Mouse (Mus musculus) heart, embryonic 15.5 days (tissue): ENCODE results near the gene Tmco4. TPM values are rescaled to one million over a fixed set of nuclear protein-coding genes. Genes with fewer than 3 reads are reported as not detected.

ENCODE experiments used
- ATAC-seq: fragments of 200-750 bp; cut with Nextera tagmentation; replicated peaks from 2 replicates; pipeline ENCODE4 v1.8.0; 2017; ENCODE audit warnings: low read depth, moderate TSS enrichment; ENCODE audit not compliant: insufficient number of reproducible peaks, insufficient read depth, low FRiP score
- H3K27ac ChIP-seq: fragments of 300-500 bp; sonication (generic); 2 replicates; pipeline ENCODE4 v1.5.1; 2015; ENCODE audit warnings: mild to moderate bottlenecking, inconsistent platforms
- H3K27me3 ChIP-seq: fragments of 300-500 bp; sonication (generic); 2 replicates; pipeline ENCODE4 v1.6.1; 2015; ENCODE audit warnings: inconsistent platforms
- H3K36me3 ChIP-seq: fragments of 300-500 bp; sonication (generic); 2 replicates; pipeline ENCODE4 v1.6.1; 2015; ENCODE audit warnings: mild to moderate bottlenecking, inconsistent platforms
- H3K4me1 ChIP-seq: fragments of 300-500 bp; sonication (generic); replicated peaks from 2 replicates; pipeline ENCODE4 v1.6.1; 2015; ENCODE audit warnings: inconsistent platforms
- H3K4me2 ChIP-seq: fragments of 300-500 bp; sonication (generic); 2 replicates; pipeline ENCODE4 v1.6.1; 2015; ENCODE audit warnings: inconsistent platforms, mild to moderate bottlenecking, moderate library complexity
- H3K4me3 ChIP-seq: fragments of 300-500 bp; sonication (generic); 2 replicates; pipeline ENCODE4 v1.5.1; 2015; ENCODE audit warnings: mild to moderate bottlenecking, inconsistent platforms
- H3K9ac ChIP-seq: fragments of 300-500 bp; sonication (generic); 2 replicates; pipeline ENCODE4 v1.6.1; 2015; ENCODE audit warnings: mild to moderate bottlenecking, inconsistent platforms
- H3K9me3 ChIP-seq: fragments of 300-500 bp; sonication (generic); replicated peaks from 2 replicates; pipeline ENCODE4 v1.6.1; 2016; ENCODE audit warnings: inconsistent platforms
- WGBS: fragments of 180-500 bp; shearing (Covaris S2); methylation state at CpG from one replicate; pipeline ENCODE4 v1.1.7; 2015; ENCODE audit warnings: mixed read lengths; 5-methylcytosine and 5-hydroxymethylcytosine counted together
- polyA plus RNA-seq: library from polyadenylated mRNA; unstranded; fragments of >200 nt; fragmentation: Nextera tagmentation; extraction: Ambion mirVana; gene quantifications from 2 replicates; pipeline ENCODE4 v1.2.1, GENCODE M21; 2015

Gene Tmco4
- polyA plus RNA-seq, 1 experiment from 2014 or later, result 6.9 TPM

GRCm38 (mm10) chr4:139019413-139019812 is 46.7 kb downstream of the Tmco4 start:
- no peak overlapping the region for H3K9ac ChIP-seq
- no peak overlapping the region for H3K27ac ChIP-seq
- H3K9me3 ChIP-seq, result no peaks in the 10 kb centered on the region; the same call in 1 of the 2 replicates
- H3K27me3 ChIP-seq, result no peaks in the 10 kb centered on the region
- 0 out of 2 replicates have a peak, but pooled peaks have one; percentile 15 for ATAC-seq
- no peak overlapping the region for H3K4me2 ChIP-seq
- H3K4me3 ChIP-seq, result no peak overlapping the region
- no peaks in the 10 kb centered on the region for H3K36me3 ChIP-seq
- WGBS, result 40% methylated on average over 13 of the region's 13 CpGs
- H3K4me1 ChIP-seq, result peaks cover 14% of the 10 kb centered on the region

GRCm38 (mm10) chr4:139020385-139020784 is 47.7 kb downstream of the Tmco4 start:
- no peak overlapping the region for H3K4me3 ChIP-seq
- no peak overlapping the region for H3K4me2 ChIP-seq
- no peaks in the 10 kb centered on the region for H3K36me3 ChIP-seq
- H3K27ac ChIP-seq, result no peak overlapping the region
- 0 out of 2 replicates have a peak, but pooled peaks have one; percentile 42 for ATAC-seq
- H3K9me3 ChIP-seq, result no peaks in the 10 kb centered on the region
- H3K9ac ChIP-seq, result no peak overlapping the region
- 33% methylated on average over 3 of the region's 3 CpGs for WGBS
- no peaks in the 10 kb centered on the region for H3K27me3 ChIP-seq
- H3K4me1 ChIP-seq, result peaks cover 14% of the 10 kb centered on the region

GRCm38 (mm10) chr4:139024379-139024778 is 51.7 kb downstream of the Tmco4 start:
- Histone ChIP-seq H3K4me1 (peaks cover 12% of the 10 kb centered on the region), H3K27ac (no peak overlapping the region), H3K9me3 (no peaks in the 10 kb centered on the region), H3K27me3 (no peaks in the 10 kb centered on the region), H3K9ac (no peak overlapping the region), H3K4me2 (no peak overlapping the region), H3K36me3 (no peaks in the 10 kb centered on the region), H3K4me3 (no peak overlapping the region)
- 28% methylated on average over 2 of the region's 2 CpGs for WGBS
- ATAC-seq, result no peak

GRCm38 (mm10) chr4:139030675-139031074 is 58.0 kb downstream of the Tmco4 start:
- H3K9ac ChIP-seq, result no peak overlapping the region
- H3K4me1 ChIP-seq, result peaks cover 23% of the 10 kb centered on the region
- WGBS, result 57% methylated on average over 6 of the region's 6 CpGs
- H3K27me3 ChIP-seq, result no peaks in the 10 kb centered on the region
- no peak for ATAC-seq
- no peaks in the 10 kb centered on the region for H3K36me3 ChIP-seq
- no peak overlapping the region for H3K4me3 ChIP-seq
- no peak overlapping the region for H3K4me2 ChIP-seq
- H3K27ac ChIP-seq, result no peak overlapping the region
- H3K9me3 ChIP-seq, result no peaks in the 10 kb centered on the region

GRCm38 (mm10) chr4:139032521-139032920 is 59.8 kb downstream of the Tmco4 start:
- 87% methylated on average over 12 of the region's 12 CpGs for WGBS
- no peak for ATAC-seq
- no peak overlapping the region for H3K4me3 ChIP-seq
- H3K9me3 ChIP-seq, result no peaks in the 10 kb centered on the region; the same call in 1 of the 2 replicates
- no peak overlapping the region for H3K9ac ChIP-seq
- H3K27me3 ChIP-seq, result no peaks in the 10 kb centered on the region
- peaks cover 23% of the 10 kb centered on the region for H3K4me1 ChIP-seq
- H3K4me2 ChIP-seq, result no peak overlapping the region
- peak overlapping the region; percentile 82; the same call in 1 of the 2 replicates for H3K27ac ChIP-seq
- H3K36me3 ChIP-seq, result peaks cover 4% of the 10 kb centered on the region; the same call in 1 of the 2 replicates

GRCm38 (mm10) chr4:139033263-139034009 is 60.7 kb downstream of the Tmco4 start:
- WGBS, result 56% methylated on average over 11 of the region's 11 CpGs
- peaks cover 28% of the 10 kb centered on the region for H3K4me1 ChIP-seq
- no peak overlapping the region for H3K9ac ChIP-seq
- no peaks in the 10 kb centered on the region for H3K27me3 ChIP-seq
- peaks cover 4% of the 10 kb centered on the region; the same call in 1 of the 2 replicates for H3K36me3 ChIP-seq
- 0 out of 2 replicates have a peak overlapping the region, but pooled peaks have one; percentile 3 for H3K4me2 ChIP-seq
- ATAC-seq, result peak; percentile 55; the same call in 1 of the 2 replicates
- no peaks in the 10 kb centered on the region; the same call in 1 of the 2 replicates for H3K9me3 ChIP-seq
- peak overlapping the region; percentile 82 for H3K27ac ChIP-seq
- H3K4me3 ChIP-seq, result no peak overlapping the region

GRCm38 (mm10) chr4:139034010-139034367 is 61.3 kb downstream of the Tmco4 start:
- no peak overlapping the region for H3K9ac ChIP-seq
- 65% methylated on average over 8 of the region's 8 CpGs for WGBS

GRCm38 (mm10) chr4:139034540-139034939 is 61.9 kb downstream of the Tmco4 start:
- 42% methylated on average over 4 of the region's 4 CpGs for WGBS
- no peak overlapping the region for H3K9ac ChIP-seq
- peaks cover 4% of the 10 kb centered on the region; the same call in 1 of the 2 replicates for H3K36me3 ChIP-seq
- H3K4me3 ChIP-seq, result no peak overlapping the region
- no peaks in the 10 kb centered on the region; the same call in 1 of the 2 replicates for H3K9me3 ChIP-seq
- no peak for ATAC-seq
- no peak overlapping the region for H3K27ac ChIP-seq
- H3K4me2 ChIP-seq, result no peak overlapping the region
- H3K4me1 ChIP-seq, result peaks cover 28% of the 10 kb centered on the region
- no peaks in the 10 kb centered on the region; the same call in 1 of the 2 replicates for H3K27me3 ChIP-seq

More at GRCm38 (mm10) chr4:139034010-139034367, 61.3 kb downstream of the Tmco4 start:
- Histone ChIP-seq H3K27me3 (no peaks in the 10 kb centered on the region), H3K4me3 (no peak overlapping the region), H3K4me2 (no peak overlapping the region), H3K9me3 (no peaks in the 10 kb centered on the region; the same call in 1 of the 2 replicates), H3K4me1 (peaks cover 28% of the 10 kb centered on the region), H3K36me3 (peaks cover 4% of the 10 kb centered on the region; the same call in 1 of the 2 replicates), H3K27ac (peak overlapping the region; percentile 82)
- ATAC-seq, result no peak

- no peaks in the 10 kb centered on the region; the same call in 1 of the 2 replicates for H3K9me3 ChIP-seq
- no peak overlapping the region for H3K4me2 ChIP-seq
- H3K4me3 ChIP-seq, result no peak overlapping the region
- no peak for ATAC-seq
- H3K4me1 ChIP-seq, result peaks cover 28% of the 10 kb centered on the region
- H3K9ac ChIP-seq, result no peak overlapping the region
- H3K27me3 ChIP-seq, result peaks cover 2% of the 10 kb centered on the region; the same call in 1 of the 2 replicates
- WGBS, result 83% methylated on average over 3 of the region's 3 CpGs
- H3K27ac ChIP-seq, result no peak overlapping the region
- peaks cover 4% of the 10 kb centered on the region; the same call in 1 of the 2 replicates for H3K36me3 ChIP-seq
These were observed 62.3 kb downstream of the Tmco4 start for GRCm38 (mm10) chr4:139034942-139035341.

GRCm38 (mm10) chr4:139035799-139036198 is 63.1 kb downstream of the Tmco4 start:
- H3K4me1 ChIP-seq, result peaks cover 28% of the 10 kb centered on the region
- no peaks in the 10 kb centered on the region; the same call in 1 of the 2 replicates for H3K9me3 ChIP-seq
- WGBS, result 76% methylated on average over 3 of the region's 3 CpGs
- H3K27ac ChIP-seq, result no peak overlapping the region
- peaks cover 10% of the 10 kb centered on the region; the same call in 1 of the 2 replicates for H3K27me3 ChIP-seq
- no peak overlapping the region for H3K4me3 ChIP-seq
- peaks cover 4% of the 10 kb centered on the region; the same call in 1 of the 2 replicates for H3K36me3 ChIP-seq
- no peak for ATAC-seq
- no peak overlapping the region for H3K9ac ChIP-seq
- H3K4me2 ChIP-seq, result no peak overlapping the region

- no peak overlapping the region for H3K27ac ChIP-seq
- no peak overlapping the region for H3K9ac ChIP-seq
- H3K4me1 ChIP-seq, result peaks cover 20% of the 10 kb centered on the region
- H3K36me3 ChIP-seq, result peaks cover 4% of the 10 kb centered on the region; the same call in 1 of the 2 replicates
- no peaks in the 10 kb centered on the region; the same call in 1 of the 2 replicates for H3K9me3 ChIP-seq
- 61% methylated on average over 17 of the region's 17 CpGs for WGBS
- H3K4me2 ChIP-seq, result no peak overlapping the region
- H3K4me3 ChIP-seq, result no peak overlapping the region
- H3K27me3 ChIP-seq, result peaks cover 13% of the 10 kb centered on the region; the same call in 1 of the 2 replicates
- ATAC-seq, result no peak
These were observed 65.3 kb downstream of the Tmco4 start for GRCm38 (mm10) chr4:139037795-139038607.
